Mouse (Mus musculus): ENCODE measurements at regions not wholly inside any gene's neighbourhood (a gene's known extent, or its start where the extent isn't known, plus 50 kb on each side); places are given as distances from the start of the nearest gene placed in this dataset.

DNA sequence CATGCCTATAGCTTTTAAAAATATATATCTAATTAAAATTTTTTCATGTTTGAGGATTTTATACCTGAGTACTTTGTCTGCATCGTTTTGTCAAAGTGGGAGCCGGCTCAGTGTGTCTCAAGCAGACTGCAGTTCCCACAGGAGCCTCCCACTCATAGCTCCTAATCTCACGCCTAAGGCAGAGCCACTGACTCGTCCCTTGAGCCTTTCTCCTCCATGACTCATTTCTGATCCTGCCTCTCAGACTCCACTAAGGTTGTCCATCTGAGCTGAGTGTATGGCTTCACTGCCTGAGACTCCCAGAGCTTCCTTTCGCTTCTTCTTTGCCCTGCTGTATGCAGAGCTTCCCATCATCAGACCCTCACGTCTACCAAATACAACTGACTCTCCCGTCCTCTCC, 98.8 kb downstream of the Efnb2 start:
- 87% methylated on average over 7 of the region's 7 CpGs for WGBS
- no peak for ATAC-seq (ENCODE audit: low read depth)

DNA sequence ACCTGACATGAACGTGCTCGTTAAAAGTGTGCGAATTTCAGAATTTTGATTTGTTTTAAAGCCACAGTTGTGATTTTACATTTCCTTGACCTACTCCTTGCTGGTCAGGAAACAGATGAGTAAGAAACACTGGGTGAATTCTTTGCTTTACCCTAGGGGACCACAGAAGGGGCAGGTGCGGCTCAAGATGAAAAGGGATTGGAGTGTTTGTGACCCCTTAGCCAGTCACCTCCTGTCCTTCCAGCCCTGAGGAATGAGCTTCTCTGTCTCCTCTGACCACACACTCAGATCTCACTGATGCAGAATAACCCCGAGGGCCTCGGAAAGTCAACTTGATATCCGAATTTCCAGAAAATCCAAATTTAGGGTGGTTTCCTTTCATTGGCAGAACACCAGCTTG, 103.0 kb downstream of the Efnb2 start:
- no peak for ATAC-seq (ENCODE audit: low read depth)
- H3K27ac ChIP-seq (replicated peaks): no peak overlapping the region
- H3K4me2 ChIP-seq: no peak overlapping the region
- H3K27me3 ChIP-seq: no peaks in the 10 kb centered on the region
- H3K4me3 ChIP-seq: no peak overlapping the region
- H3K9ac ChIP-seq: no peak overlapping the region
- 87% methylated on average over 7 of the region's 7 CpGs for WGBS
- no peaks in the 10 kb centered on the region for H3K36me3 ChIP-seq
- peaks cover 11% of the 10 kb centered on the region for H3K4me1 ChIP-seq (replicated peaks)
- no peaks in the 10 kb centered on the region for H3K9me3 ChIP-seq

More for the DNA sequence above, 98.8 kb downstream of the Efnb2 start:
- no peaks in the 10 kb centered on the region for H3K36me3 ChIP-seq
- H3K9ac ChIP-seq: no peak overlapping the region
- H3K27me3 ChIP-seq: no peaks in the 10 kb centered on the region
- H3K4me2 ChIP-seq: no peak overlapping the region
- H3K27ac ChIP-seq (replicated peaks): no peak overlapping the region
- H3K9me3 ChIP-seq: no peaks in the 10 kb centered on the region
- H3K4me1 ChIP-seq (replicated peaks): no peaks in the 10 kb centered on the region
- no peak overlapping the region for H3K4me3 ChIP-seq

GRCm38 (mm10) chr8:8556152-8556551, 104.9 kb downstream of the Efnb2 start:
- Histone ChIP-seq H3K4me1 (replicated peaks) (peaks cover 11% of the 10 kb centered on the region), H3K4me2 (no peak overlapping the region), H3K4me3 (no peak overlapping the region), H3K27ac (replicated peaks) (0 out of 2 replicates have a peak overlapping the region, but pooled peaks have one; percentile 9), H3K27me3 (no peaks in the 10 kb centered on the region), H3K9me3 (no peaks in the 10 kb centered on the region), H3K36me3 (no peaks in the 10 kb centered on the region), H3K9ac (no peak overlapping the region)
- ATAC-seq (ENCODE audit: low read depth): peak; percentile 67; the same call in 1 of the 2 replicates
- 50% methylated on average over 10 of the region's 10 CpGs for WGBS

GRCm38 (mm10) chr8:8554691-8555090, 106.4 kb downstream of the Efnb2 start:
- Histone ChIP-seq H3K4me2 (no peak overlapping the region), H3K9ac (no peak overlapping the region), H3K27me3 (no peaks in the 10 kb centered on the region), H3K27ac (replicated peaks) (no peak overlapping the region), H3K9me3 (no peaks in the 10 kb centered on the region), H3K4me3 (no peak overlapping the region), H3K4me1 (replicated peaks) (peaks cover 11% of the 10 kb centered on the region), H3K36me3 (no peaks in the 10 kb centered on the region)
- no peak for ATAC-seq (ENCODE audit: low read depth)
- WGBS: 91% methylated on average over 5 of the region's 5 CpGs

GRCm38 (mm10) chr8:8552779-8553178, 108.3 kb downstream of the Efnb2 start:
- no peak overlapping the region for H3K9ac ChIP-seq
- no peaks in the 10 kb centered on the region for H3K27me3 ChIP-seq
- no peaks in the 10 kb centered on the region for H3K36me3 ChIP-seq
- H3K4me1 ChIP-seq (replicated peaks): peaks cover 11% of the 10 kb centered on the region
- no peak overlapping the region for H3K4me3 ChIP-seq
- no peaks in the 10 kb centered on the region for H3K9me3 ChIP-seq
- no peak overlapping the region for H3K4me2 ChIP-seq
- H3K27ac ChIP-seq (replicated peaks): no peak overlapping the region
- WGBS: 79% methylated on average over 1 of the region's 1 CpGs
- ATAC-seq (ENCODE audit: low read depth): no peak

- ATAC-seq (ENCODE audit: low read depth): no peak
- WGBS: 36% methylated on average over 5 of the region's 5 CpGs
- Histone ChIP-seq H3K9me3 (no peaks in the 10 kb centered on the region), H3K4me3 (no peak overlapping the region), H3K27me3 (no peaks in the 10 kb centered on the region), H3K9ac (no peak overlapping the region), H3K27ac (replicated peaks) (no peak overlapping the region), H3K36me3 (no peaks in the 10 kb centered on the region), H3K4me2 (no peak overlapping the region), H3K4me1 (replicated peaks) (no peaks in the 10 kb centered on the region)
Observed at GRCm38 (mm10) chr8:8536626-8537025, 124.4 kb downstream of the Efnb2 start.

DNA sequence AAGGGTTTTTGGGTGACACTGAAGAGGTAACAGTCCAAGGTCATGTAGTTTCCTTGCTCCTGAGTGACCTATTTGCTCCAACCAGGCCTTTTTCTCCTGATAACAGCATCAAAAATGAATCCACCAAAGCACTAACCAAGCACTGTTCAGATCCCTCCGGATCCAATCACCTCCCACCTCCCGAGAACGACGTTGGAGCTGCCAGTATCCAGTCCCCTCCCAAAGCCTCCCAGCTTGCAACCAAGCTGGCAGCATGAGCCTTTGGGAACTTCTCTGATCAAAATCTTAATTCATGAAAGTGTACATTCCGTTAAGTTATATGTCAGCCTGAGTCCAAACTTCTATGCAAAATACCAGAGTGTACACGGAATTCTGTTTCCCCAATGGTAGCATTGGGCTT, 126.3 kb downstream of the Efnb2 start:
- H3K4me1 ChIP-seq (replicated peaks): no peaks in the 10 kb centered on the region
- H3K9ac ChIP-seq: no peak overlapping the region
- ATAC-seq (ENCODE audit: low read depth): no peak
- no peaks in the 10 kb centered on the region for H3K9me3 ChIP-seq
- H3K36me3 ChIP-seq: no peaks in the 10 kb centered on the region
- H3K27ac ChIP-seq (replicated peaks): no peak overlapping the region
- no peak overlapping the region for H3K4me3 ChIP-seq
- 58% methylated on average over 6 of the region's 6 CpGs for WGBS
- no peak overlapping the region for H3K4me2 ChIP-seq
- H3K27me3 ChIP-seq: no peaks in the 10 kb centered on the region

- no peaks in the 10 kb centered on the region for H3K36me3 ChIP-seq
- no peak for ATAC-seq (ENCODE audit: low read depth)
- no peaks in the 10 kb centered on the region for H3K4me1 ChIP-seq (replicated peaks)
- H3K27me3 ChIP-seq: no peaks in the 10 kb centered on the region
- no peak overlapping the region for H3K9ac ChIP-seq
- 82% methylated on average over 5 of the region's 5 CpGs for WGBS
- H3K4me3 ChIP-seq: no peak overlapping the region
- no peak overlapping the region for H3K27ac ChIP-seq (replicated peaks)
- no peaks in the 10 kb centered on the region for H3K9me3 ChIP-seq
- no peak overlapping the region for H3K4me2 ChIP-seq
Observed at GRCm38 (mm10) chr8:8532907-8533306, 128.1 kb downstream of the Efnb2 start.

GRCm38 (mm10) chr8:8530540-8530939, 130.5 kb downstream of the Efnb2 start:
- H3K27ac ChIP-seq (replicated peaks): no peak overlapping the region
- ATAC-seq (ENCODE audit: low read depth): no peak
- H3K4me2 ChIP-seq: no peak overlapping the region
- no peaks in the 10 kb centered on the region for H3K27me3 ChIP-seq
- no peak overlapping the region for H3K4me3 ChIP-seq
- WGBS: 85% methylated on average over 5 of the region's 5 CpGs
- no peak overlapping the region for H3K9ac ChIP-seq
- no peaks in the 10 kb centered on the region for H3K4me1 ChIP-seq (replicated peaks)
- H3K9me3 ChIP-seq: no peaks in the 10 kb centered on the region
- no peaks in the 10 kb centered on the region for H3K36me3 ChIP-seq

DNA sequence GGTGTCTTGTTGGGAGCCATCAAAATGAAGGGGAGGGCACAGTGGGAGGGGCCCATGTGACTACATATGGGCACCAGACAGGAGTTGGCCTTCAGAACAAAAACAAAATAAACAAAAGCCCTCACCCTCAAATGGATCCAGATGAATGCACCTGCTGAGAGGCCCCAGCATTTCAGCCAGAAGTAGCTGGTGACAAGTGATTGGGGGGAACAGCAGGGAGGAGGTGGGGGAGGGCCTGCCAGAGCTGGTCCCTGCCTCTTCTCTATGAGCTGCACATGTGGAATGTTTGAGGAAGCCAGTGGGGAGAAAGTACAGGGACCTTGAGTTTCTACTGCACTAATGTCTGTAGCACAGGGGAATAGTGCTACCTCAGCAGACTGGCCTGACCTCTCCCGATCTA, 139.5 kb downstream of the Efnb2 start:
- no peak overlapping the region for H3K27ac ChIP-seq (replicated peaks)
- H3K9me3 ChIP-seq: no peaks in the 10 kb centered on the region
- WGBS: 85% methylated on average over 1 of the region's 1 CpGs
- 0 out of 2 replicates have a peak, but pooled peaks have one; percentile 5 for ATAC-seq (ENCODE audit: low read depth)
- no peak overlapping the region for H3K4me3 ChIP-seq
- no peaks in the 10 kb centered on the region for H3K27me3 ChIP-seq
- H3K4me2 ChIP-seq: no peak overlapping the region
- H3K9ac ChIP-seq: no peak overlapping the region
- H3K4me1 ChIP-seq (replicated peaks): peaks cover 7% of the 10 kb centered on the region
- H3K36me3 ChIP-seq: no peaks in the 10 kb centered on the region

DNA sequence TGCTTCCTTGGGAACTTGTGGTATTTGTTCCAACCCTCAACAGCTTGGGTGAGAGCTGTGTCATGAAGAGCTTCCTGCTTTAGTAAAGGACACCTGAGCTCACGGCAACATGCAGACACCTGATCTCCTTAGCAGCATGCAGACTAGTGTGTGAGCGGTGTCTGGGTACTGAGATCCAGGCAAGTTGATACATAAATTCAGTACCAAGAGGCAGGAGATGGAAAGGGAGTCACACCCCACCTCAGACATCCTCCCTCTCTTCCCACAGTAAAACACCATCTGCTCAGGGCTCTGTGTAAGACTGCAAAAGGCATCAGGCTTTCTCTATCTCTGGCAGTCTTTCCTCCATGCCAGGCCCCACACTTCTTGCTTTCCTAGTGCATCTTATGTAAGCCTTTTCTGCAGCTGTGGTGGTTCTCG, 141.3 kb downstream of the Efnb2 start:
- no peak overlapping the region for H3K4me2 ChIP-seq
- ATAC-seq (ENCODE audit: low read depth): no peak
- no peaks in the 10 kb centered on the region for H3K36me3 ChIP-seq
- no peak overlapping the region for H3K9ac ChIP-seq
- no peak overlapping the region for H3K4me3 ChIP-seq
- no peaks in the 10 kb centered on the region for H3K9me3 ChIP-seq
- 89% methylated on average over 3 of the region's 3 CpGs for WGBS
- no peaks in the 10 kb centered on the region for H3K27me3 ChIP-seq
- peaks cover 7% of the 10 kb centered on the region for H3K4me1 ChIP-seq (replicated peaks)
- H3K27ac ChIP-seq (replicated peaks): no peak overlapping the region

DNA sequence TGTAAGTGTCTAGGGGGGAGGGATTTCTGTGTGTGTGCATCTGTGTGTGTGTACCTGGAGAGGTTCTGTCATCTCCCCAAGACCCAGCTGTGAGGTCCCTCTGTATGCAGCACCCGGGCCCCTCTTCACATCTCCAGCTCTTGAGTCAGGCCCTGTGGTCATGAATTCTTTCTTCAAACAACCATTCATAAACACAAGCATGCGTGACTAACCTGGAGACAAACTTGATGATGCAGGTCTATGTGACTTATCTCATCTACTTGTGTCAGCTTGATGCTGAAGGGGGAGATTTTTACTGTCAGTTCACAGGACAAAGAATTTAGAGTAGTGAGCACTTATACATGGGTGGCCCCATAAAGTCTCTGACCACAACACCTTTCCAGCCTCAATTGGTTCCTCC, 143.4 kb downstream of the Efnb2 start:
- Histone ChIP-seq H3K4me3 (no peak overlapping the region), H3K9ac (no peak overlapping the region), H3K9me3 (no peaks in the 10 kb centered on the region), H3K27me3 (no peaks in the 10 kb centered on the region), H3K4me1 (replicated peaks) (peaks cover 7% of the 10 kb centered on the region), H3K36me3 (no peaks in the 10 kb centered on the region), H3K27ac (replicated peaks) (no peak overlapping the region), H3K4me2 (no peak overlapping the region)
- no peak for ATAC-seq (ENCODE audit: low read depth)
- 77% methylated on average over 2 of the region's 2 CpGs for WGBS

DNA sequence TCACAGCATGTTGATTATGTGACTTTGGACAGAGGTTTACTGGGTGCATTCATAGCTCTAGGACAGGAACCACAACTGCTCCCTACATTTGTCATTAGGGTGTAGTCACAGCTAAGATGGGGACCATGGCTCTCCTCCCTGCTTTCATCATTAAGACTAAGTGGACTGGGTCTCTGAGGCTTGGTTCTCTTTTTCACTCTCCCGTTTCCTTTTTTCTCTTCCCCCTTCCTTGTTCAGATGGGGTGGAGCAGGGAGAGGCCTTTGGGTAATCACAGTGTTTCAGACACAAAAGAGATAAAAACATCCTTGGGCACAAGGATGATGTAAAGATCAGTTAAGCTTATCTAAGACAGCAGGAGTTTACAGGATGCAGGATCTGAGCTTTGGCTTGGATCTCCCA, 144.8 kb downstream of the Efnb2 start:
- Histone ChIP-seq H3K36me3 (no peaks in the 10 kb centered on the region), H3K27ac (replicated peaks) (no peak overlapping the region), H3K9ac (no peak overlapping the region), H3K4me3 (no peak overlapping the region), H3K4me1 (replicated peaks) (peaks cover 2% of the 10 kb centered on the region), H3K9me3 (no peaks in the 10 kb centered on the region), H3K4me2 (no peak overlapping the region), H3K27me3 (no peaks in the 10 kb centered on the region)
- 33% methylated on average over 1 of the region's 1 CpGs for WGBS
- ATAC-seq (ENCODE audit: low read depth): no peak
